Mouse (Mus musculus): Measurements from ENCODE around the gene Agtrap.

DNA sequence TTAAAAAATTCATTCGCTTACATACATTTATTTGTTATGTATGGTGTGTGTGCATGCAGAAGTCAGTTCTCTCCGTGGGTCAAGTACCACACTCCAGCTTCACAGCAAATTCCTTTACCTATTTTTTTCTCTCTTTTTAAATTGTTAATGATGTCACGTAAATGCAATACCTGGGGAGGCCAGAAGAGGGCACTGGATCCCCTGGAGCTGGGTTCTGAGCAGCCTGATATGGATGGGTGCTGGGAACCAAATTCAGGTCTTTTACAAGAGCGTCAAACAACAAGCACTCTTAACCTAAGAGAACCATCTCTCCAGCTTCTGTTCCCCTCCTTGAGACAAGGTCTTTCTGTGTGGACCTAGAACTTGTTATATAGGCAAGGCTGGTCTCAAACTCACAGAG lies 28.8 kb upstream of the Agtrap start:
- TF ChIP-seq POLR2A (IDR thresholded peaks at IDR 0.05; ENCODE audit: borderline replicate concordance, control insufficient read depth, low read depth, low read length) = no peak
- TF ChIP-seq CTCF (IDR thresholded peaks at IDR 0.05; ENCODE audit: control insufficient read depth, insufficient read depth, low read length) = peak; percentile 35; the same call in 1 of the 2 replicates
